Mouse (Mus musculus) erythroid progenitor cell, adult 5-6 weeks (primary cell): ENCODE measurements around the gene Utp14a. TPM values are rescaled to one million over a fixed set of nuclear protein-coding genes. Genes with fewer than 3 reads are reported as not detected.
A peak's percentile ranks its signal among the peaks of the same experiment; 100 is the strongest.

Experiments
- ATAC-seq: replicated peaks from 2 replicates; pipeline ENCODE4 v1.8.0; 2016; ENCODE audit warnings: moderate number of reproducible peaks, mild to moderate bottlenecking, moderate TSS enrichment, inconsistent platforms; ENCODE audit not compliant: poor library complexity, low FRiP score, severe bottlenecking
- total RNA-seq, 2 experiments: library from RNA; stranded (forward) in 1 of 2; stranded (reverse) in 1 of 2; fragments of 150-400 nt in 1 of 2; fragments of 186-747, 209-891 nt in 1 of 2; gene quantifications; 2 replicates each; pipeline versions ENCODE4 v1.2.3 to v1.2.4; 2015 to 2017; ENCODE audit warnings: low replicate concordance in 2 of 2

Gene Utp14a
- total RNA-seq, 2 experiments from 2014 or later: 8.4 TPM

DNA sequence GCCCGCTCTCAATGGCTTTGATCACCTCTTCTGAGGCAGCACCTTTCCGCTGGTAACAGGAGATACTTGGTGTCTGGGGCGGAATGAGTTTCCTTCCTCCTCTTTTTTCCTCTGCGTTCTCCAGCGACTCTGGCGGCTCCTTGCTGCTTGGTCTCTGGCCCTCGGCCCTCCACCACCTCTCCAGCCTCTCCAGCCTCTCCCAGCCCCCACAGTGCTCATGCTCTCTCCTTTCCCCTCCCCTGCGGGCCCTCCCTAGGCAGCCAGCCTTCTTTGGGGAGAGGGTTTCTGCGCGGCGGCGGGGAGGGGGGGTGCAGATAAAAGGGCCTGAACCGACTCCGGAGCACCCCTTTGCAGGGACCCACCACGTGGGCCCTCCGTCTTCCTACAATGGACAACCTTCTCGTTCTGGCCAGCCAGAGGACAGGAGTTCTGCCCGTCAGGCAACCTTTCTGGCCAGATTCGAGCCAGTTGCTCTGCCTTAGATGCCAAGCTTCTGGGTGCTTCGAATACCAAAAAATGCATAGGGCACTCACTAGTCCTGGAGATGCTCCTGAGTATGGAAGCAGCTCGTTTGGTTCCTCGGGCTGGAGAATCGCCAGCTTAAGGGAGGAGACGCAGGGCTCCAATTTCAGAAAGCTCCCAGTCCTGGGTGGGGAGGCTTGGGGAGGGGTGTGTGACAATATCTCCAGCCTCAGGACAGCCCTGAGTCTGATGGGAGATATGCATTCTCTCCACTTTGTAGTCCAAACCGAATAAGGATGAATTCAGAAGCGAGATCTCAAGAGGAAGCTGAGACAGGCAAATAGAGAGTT is 54.2 kb downstream of the Utp14a start:
- ATAC-seq: peak; percentile 56

DNA sequence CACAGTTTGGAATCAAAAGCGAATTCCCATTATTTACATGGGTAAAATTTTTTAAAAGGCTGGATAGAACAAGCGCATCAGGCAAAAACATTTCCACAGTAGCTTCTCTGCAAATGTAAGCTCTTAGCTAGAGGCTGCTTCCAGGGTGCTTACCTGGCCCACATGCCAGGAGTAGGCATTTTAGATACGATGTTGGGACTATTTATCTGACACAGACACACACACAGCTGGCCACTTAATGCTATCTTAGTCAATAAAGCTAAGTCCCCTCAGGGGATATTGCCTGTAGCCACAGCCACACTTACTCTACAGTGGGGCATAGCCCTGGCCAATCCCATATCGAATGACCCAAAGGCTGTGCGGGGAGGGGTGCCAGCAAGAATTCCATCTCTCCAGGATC is 55.1 kb downstream of the Utp14a start:
- ATAC-seq: peak; percentile 44

GRCm38 (mm10) chrX:48314530-48315079 is 57.9 kb downstream of the Utp14a start:
- peak; percentile 85 for ATAC-seq

DNA sequence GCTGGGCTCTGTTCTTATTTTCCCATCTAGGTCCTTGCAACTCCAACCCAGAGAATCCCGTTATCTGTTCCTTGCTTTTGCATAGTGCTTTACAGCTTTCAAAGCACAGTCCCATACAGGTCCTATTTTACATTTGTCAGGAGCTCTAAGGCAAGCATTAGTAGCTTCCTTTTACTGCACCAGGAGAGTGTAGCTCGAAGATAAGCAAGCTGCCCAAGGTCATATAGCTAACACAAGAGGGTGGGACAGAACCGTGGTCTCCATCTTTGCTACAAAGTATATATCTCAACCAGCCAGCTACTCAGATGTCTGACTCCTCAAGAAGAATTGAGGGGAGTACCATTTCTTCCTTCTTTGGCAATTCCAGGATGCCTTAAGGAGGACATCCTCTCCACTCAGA is 60.8 kb downstream of the Utp14a start:
- peak; percentile 40; the same call in 1 of the 2 replicates for ATAC-seq

DNA sequence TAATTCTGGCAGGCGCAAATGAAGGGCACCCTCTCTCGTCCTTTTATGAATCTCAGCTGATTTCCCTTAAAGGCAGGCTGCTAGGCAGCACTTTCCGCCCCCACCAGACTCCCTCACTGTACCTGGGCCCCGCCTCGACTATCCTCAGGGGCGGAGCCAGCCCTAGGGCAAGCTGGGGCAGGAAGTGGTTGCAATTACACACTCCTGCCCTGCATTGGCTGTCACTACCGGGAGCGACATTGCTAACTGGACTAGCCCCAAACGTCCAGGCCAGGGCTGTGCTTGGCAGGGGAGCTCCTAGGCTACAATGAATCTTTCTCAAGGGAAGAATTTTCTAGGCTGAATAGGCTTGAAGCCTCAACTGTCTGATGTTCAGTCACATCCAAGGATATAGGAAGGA is 61.5 kb downstream of the Utp14a start:
- peak; percentile 77 for ATAC-seq

Other genes starting within 250 kb of the Utp14a start
- gene Apln, start 222.0 kb upstream of the Utp14a start, total RNA-seq (2015; ENCODE audit: low replicate concordance): not detected in 2 replicates
- not detected in 2 replicates for gene Apln, start 222.0 kb upstream of the Utp14a start, total RNA-seq (2017; ENCODE audit: low replicate concordance)
- not detected in 2 replicates for gene Xpnpep2, start 148.1 kb upstream of the Utp14a start, total RNA-seq (2015; ENCODE audit: low replicate concordance)
- gene Xpnpep2, start 148.1 kb upstream of the Utp14a start, total RNA-seq (2017; ENCODE audit: low replicate concordance): not detected in 2 replicates
- 24.5 and 33.5 TPM in 2 replicates for gene Sash3, start 110.4 kb upstream of the Utp14a start, total RNA-seq (2015; ENCODE audit: low replicate concordance)
- gene Sash3, start 110.4 kb upstream of the Utp14a start, total RNA-seq (2017; ENCODE audit: low replicate concordance): 13.0 and 24.5 TPM in 2 replicates
- gene Zdhhc9, start 48.0 kb upstream of the Utp14a start, total RNA-seq (2015; ENCODE audit: low replicate concordance): 5.9 and 15.9 TPM in 2 replicates
- gene Zdhhc9, start 48.0 kb upstream of the Utp14a start, total RNA-seq (2017; ENCODE audit: low replicate concordance): 0.39 and 3.7 TPM in 2 replicates
- 32.1 and 40.2 TPM in 2 replicates for gene Bcorl1, start 84.5 kb downstream of the Utp14a start, total RNA-seq (2015; ENCODE audit: low replicate concordance)
- gene Bcorl1, start 84.5 kb downstream of the Utp14a start, total RNA-seq (2017; ENCODE audit: low replicate concordance): 86.3 and 87.1 TPM in 2 replicates
- 18.0 and 23.5 TPM in 2 replicates for gene Elf4, start 206.3 kb downstream of the Utp14a start, total RNA-seq (2015; ENCODE audit: low replicate concordance)
- 5.1 and 10.3 TPM in 2 replicates for gene Elf4, start 206.3 kb downstream of the Utp14a start, total RNA-seq (2017; ENCODE audit: low replicate concordance)